Mouse (Mus musculus) intestine, embryonic 14.5 days (tissue): ENCODE data around the gene Defb19. TPM values are rescaled to one million over a fixed set of nuclear protein-coding genes. Genes with fewer than 3 reads are reported as not detected.
A peak's percentile ranks its signal among the peaks of the same experiment; 100 is the strongest.

Source experiments
- ATAC-seq: fragments of 200-750 bp; cut with Nextera tagmentation; replicated peaks from 2 replicates; pipeline ENCODE4 v1.8.0; 2017; ENCODE audit warnings: low read depth, moderate number of reproducible peaks, moderate TSS enrichment, moderate library complexity; ENCODE audit not compliant: low FRiP score, low TSS enrichment
- DNase-seq: peaks from one replicate; pipeline ENCODE4 v3.0.0-alpha.2; 2018; ENCODE audit warnings: low spot score
- H3K27ac ChIP-seq: fragments of 300-500 bp; sonication (generic); 2 replicates; pipeline ENCODE4 v1.5.1; 2014; ENCODE audit warnings: low read depth, mild to moderate bottlenecking, control low read depth
- H3K27me3 ChIP-seq: fragments of 300-500 bp; sonication (generic); replicated peaks from 2 replicates; pipeline ENCODE4 v1.6.1; 2014; ENCODE audit warnings: low read length, control low read depth; ENCODE audit not compliant: control insufficient read depth, insufficient read depth
- H3K36me3 ChIP-seq: fragments of 300-500 bp; sonication (generic); 2 replicates; pipeline ENCODE4 v1.6.1; 2014; ENCODE audit warnings: low read length, control low read depth; ENCODE audit not compliant: control insufficient read depth, insufficient read depth
- H3K4me1 ChIP-seq: fragments of 300-500 bp; sonication (generic); replicated peaks from 2 replicates; pipeline ENCODE4 v1.6.1; 2014; ENCODE audit warnings: low read length, control low read depth, mixed read lengths; ENCODE audit not compliant: control insufficient read depth, insufficient read depth
- H3K4me2 ChIP-seq: fragments of 300-500 bp; sonication (generic); 2 replicates; pipeline ENCODE4 v1.6.1; 2014; ENCODE audit warnings: low read length
- H3K4me3 ChIP-seq: fragments of 300-500 bp; sonication (generic); 2 replicates; pipeline ENCODE4 v1.5.1; 2014; ENCODE audit warnings: low read depth, low read length, control low read depth, mixed read lengths
- H3K9ac ChIP-seq: fragments of 300-500 bp; sonication (generic); 2 replicates; pipeline ENCODE4 v1.6.1; 2014; ENCODE audit warnings: mild to moderate bottlenecking, low read length
- H3K9me3 ChIP-seq: fragments of 300-500 bp; sonication (generic); 2 replicates; pipeline ENCODE4 v1.6.1; 2016; ENCODE audit warnings: low read length, control low read depth; ENCODE audit not compliant: control insufficient read depth
- WGBS: fragments of 180-500 bp; shearing (Covaris S2); extraction: QIAGEN DNeasy Blood & Tissue Kit; methylation state at CpG from one replicate; pipeline ENCODE4 v1.1.7; 2014; 5-methylcytosine and 5-hydroxymethylcytosine counted together
- polyA plus RNA-seq: library from polyadenylated mRNA; unstranded; fragments of >200 nt; fragmentation: Nextera tagmentation; extraction: Ambion mirVana; gene quantifications from 2 replicates; pipeline ENCODE4 v1.2.1, GENCODE M21; 2014

The Defb19 gene
- not detected in 2 replicates for polyA plus RNA-seq

- no peak for DNase-seq
- no peak for ATAC-seq
- WGBS, result 62% methylated on average over 7 of the region's 7 CpGs
- no peaks in the 10 kb centered on the region for H3K9me3 ChIP-seq
- H3K27ac ChIP-seq, result no peak within 1 kb of the TSS
- H3K4me2 ChIP-seq, result no peak within 1 kb of the TSS
- H3K4me3 ChIP-seq, result no peak within 1 kb of the TSS
- no peaks in the 10 kb centered on the region for H3K27me3 ChIP-seq
- no peaks in the 10 kb centered on the region for H3K4me1 ChIP-seq
- H3K9ac ChIP-seq, result no peak within 1 kb of the TSS
- no peaks in the 10 kb centered on the region for H3K36me3 ChIP-seq
Measured at GRCm38 (mm10) chr2:152580107-152580506, at the start of gene Defb19. Gene Defb19, minus strand, starts transcription at chr2:152580312.

- no peaks in the 10 kb centered on the region for H3K9me3 ChIP-seq
- peaks cover 8% of the 10 kb centered on the region; the same call in 1 of the 2 replicates for H3K4me1 ChIP-seq
- no peaks in the 10 kb centered on the region for H3K36me3 ChIP-seq
- H3K4me2 ChIP-seq, result no peak overlapping the region
- ATAC-seq (no peak), DNase-seq (no peak)
- peaks cover 38% of the 10 kb centered on the region for H3K27me3 ChIP-seq
- 83% methylated on average over 6 of the region's 6 CpGs for WGBS
- no peak overlapping the region for H3K4me3 ChIP-seq
- no peak overlapping the region for H3K27ac ChIP-seq
- no peak overlapping the region for H3K9ac ChIP-seq
Measured at GRCm38 (mm10) chr2:152629904-152630303, 49.8 kb upstream of the Defb19 start.

- Histone ChIP-seq H3K9me3 (no peaks in the 10 kb centered on the region), H3K4me3 (no peak overlapping the region), H3K36me3 (no peaks in the 10 kb centered on the region), H3K4me1 (peaks cover 8% of the 10 kb centered on the region; the same call in 1 of the 2 replicates), H3K9ac (no peak overlapping the region), H3K27ac (no peak overlapping the region), H3K4me2 (no peak overlapping the region), H3K27me3 (peaks cover 38% of the 10 kb centered on the region)
- no peak for ATAC-seq
- 40% methylated on average over 3 of the region's 3 CpGs for WGBS
- DNase-seq, result no peak
Measured at GRCm38 (mm10) chr2:152629239-152629638, 49.1 kb upstream of the Defb19 start.

DNA sequence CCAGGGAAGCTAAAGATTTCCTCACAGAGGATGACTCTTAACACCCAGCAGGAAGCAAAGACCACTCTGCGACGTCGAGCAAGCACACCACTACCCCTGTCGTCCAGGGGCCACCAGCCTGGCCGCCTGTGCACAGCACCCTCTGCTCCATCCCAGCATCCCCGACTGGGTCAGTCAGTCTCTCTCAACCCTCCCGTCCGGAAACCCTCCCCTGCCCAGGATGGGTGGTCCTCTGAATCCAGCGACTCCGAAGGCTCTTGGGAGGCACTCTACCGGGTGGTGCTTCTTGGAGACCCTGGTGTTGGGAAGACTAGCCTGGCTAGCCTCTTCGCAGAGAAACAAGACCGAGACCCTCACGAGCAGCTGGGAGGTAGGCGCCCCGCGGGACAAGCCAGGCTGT, 48.0 kb upstream of the Defb19 start:
- Histone ChIP-seq H3K36me3 (no peaks in the 10 kb centered on the region), H3K4me3 (peak overlapping the region; percentile 51), H3K4me1 (peaks cover 4% of the 10 kb centered on the region; the same call in 1 of the 2 replicates), H3K9ac (no peak overlapping the region), H3K9me3 (0 out of 2 replicates have a peak, but pooled peaks cover 3% of the 10 kb centered on the region), H3K4me2 (peak overlapping the region; percentile 73), H3K27me3 (peaks cover 38% of the 10 kb centered on the region), H3K27ac (peak overlapping the region; percentile 7; the same call in 1 of the 2 replicates)
- ATAC-seq (no peak), DNase-seq (no peak)
- 48% methylated on average over 17 of the region's 17 CpGs for WGBS

GRCm38 (mm10) chr2:152626774-152627591, 46.9 kb upstream of the Defb19 start, which contains the start of gene Rem1:
Gene Rem1, plus strand, starts transcription at chr2:152626951.
- peaks cover 38% of the 10 kb centered on the region for H3K27me3 ChIP-seq
- peak within 1 kb of the TSS; percentile 51 for H3K4me3 ChIP-seq
- H3K4me1 ChIP-seq, result peaks cover 4% of the 10 kb centered on the region; the same call in 1 of the 2 replicates
- H3K9me3 ChIP-seq, result 0 out of 2 replicates have a peak, but pooled peaks cover 3% of the 10 kb centered on the region
- DNase-seq (peak; percentile 71), ATAC-seq (peak; percentile 53; the same call in 1 of the 2 replicates)
- peak within 1 kb of the TSS; percentile 73 for H3K4me2 ChIP-seq
- H3K9ac ChIP-seq, result peak within 1 kb of the TSS; percentile 52
- WGBS, result 2% methylated on average over 58 of the region's 59 CpGs
- peak within 1 kb of the TSS; percentile 7; the same call in 1 of the 2 replicates for H3K27ac ChIP-seq
- no peaks in the 10 kb centered on the region for H3K36me3 ChIP-seq

- no peak overlapping the region for H3K9ac ChIP-seq
- H3K4me2 ChIP-seq, result no peak overlapping the region
- H3K27me3 ChIP-seq, result peaks cover 38% of the 10 kb centered on the region
- WGBS, result 9% methylated on average over 1 of the region's 1 CpGs
- no peak overlapping the region for H3K27ac ChIP-seq
- H3K36me3 ChIP-seq, result no peaks in the 10 kb centered on the region
- H3K4me1 ChIP-seq, result peaks cover 4% of the 10 kb centered on the region; the same call in 1 of the 2 replicates
- no peak overlapping the region for H3K4me3 ChIP-seq
- H3K9me3 ChIP-seq, result 0 out of 2 replicates have a peak, but pooled peaks cover 3% of the 10 kb centered on the region
- no peak for ATAC-seq
- DNase-seq, result no peak
Measured at GRCm38 (mm10) chr2:152625256-152625655, 45.1 kb upstream of the Defb19 start.

GRCm38 (mm10) chr2:152624566-152624965, 44.5 kb upstream of the Defb19 start:
- no peak for DNase-seq
- 89% methylated on average over 2 of the region's 2 CpGs for WGBS

GRCm38 (mm10) chr2:152622953-152623352, 42.8 kb upstream of the Defb19 start, which contains the start of gene Defb25:
Gene Defb25, minus strand, starts transcription at chr2:152623053.
- H3K9me3 ChIP-seq, result 0 out of 2 replicates have a peak, but pooled peaks cover 3% of the 10 kb centered on the region
- ATAC-seq (no peak), DNase-seq (no peak)
- H3K4me2 ChIP-seq, result no peak within 1 kb of the TSS
- H3K27ac ChIP-seq, result no peak within 1 kb of the TSS
- no peak within 1 kb of the TSS for H3K9ac ChIP-seq
- 77% methylated on average over 7 of the region's 7 CpGs for WGBS
- peaks cover 28% of the 10 kb centered on the region for H3K27me3 ChIP-seq
- peaks cover 2% of the 10 kb centered on the region; the same call in 1 of the 2 replicates for H3K4me1 ChIP-seq
- H3K36me3 ChIP-seq, result no peaks in the 10 kb centered on the region
- H3K4me3 ChIP-seq, result no peak within 1 kb of the TSS

More at GRCm38 (mm10) chr2:152624566-152624965, 44.5 kb upstream of the Defb19 start:
- Histone ChIP-seq H3K4me3 (no peak overlapping the region), H3K9me3 (0 out of 2 replicates have a peak, but pooled peaks cover 3% of the 10 kb centered on the region), H3K4me2 (no peak overlapping the region), H3K4me1 (peaks cover 4% of the 10 kb centered on the region; the same call in 1 of the 2 replicates), H3K9ac (no peak overlapping the region), H3K27ac (no peak overlapping the region), H3K27me3 (peaks cover 36% of the 10 kb centered on the region), H3K36me3 (no peaks in the 10 kb centered on the region)
- no peak for ATAC-seq
